Mouse (Mus musculus): ENCODE results near the gene Ptpn22. TPM values are rescaled to one million over a fixed set of nuclear protein-coding genes. Genes with fewer than 3 reads are reported as not detected.

Ptpn22 gene
- total and polyA plus RNA-seq, 2 experiments from 2014 or later = 0.31 to 0.40 TPM

DNA sequence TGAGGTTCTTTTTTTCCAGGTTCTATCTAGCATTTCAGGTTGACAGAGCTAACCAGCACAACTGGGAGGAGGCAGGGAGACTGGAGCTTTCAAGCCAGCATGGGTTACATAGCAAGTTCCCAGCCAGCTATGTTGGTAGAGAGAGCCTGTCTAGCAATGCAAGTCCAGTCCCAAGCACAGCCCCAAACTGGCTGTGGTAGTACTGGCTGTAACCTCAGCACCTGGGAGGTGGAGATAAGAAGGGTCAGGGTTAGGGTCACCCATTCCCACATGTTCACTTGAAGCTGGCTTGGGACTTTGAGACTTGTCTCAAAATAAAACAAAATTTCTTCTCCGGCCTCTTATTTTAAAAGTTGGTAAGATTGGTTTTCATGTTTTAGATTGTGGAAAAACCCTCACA, 60.5 kb downstream of the Ptpn22 start:
- no peaks in the 10 kb centered on the region for H3K9me3 ChIP-seq (ENCODE audit: low read length)
- WGBS = 98% methylated on average over 1 of the region's 1 CpGs
- no peak overlapping the region for H3K4me2 ChIP-seq (ENCODE audit: low read depth, low read length)
- peaks cover 9% of the 10 kb centered on the region; the same call in 1 of the 2 replicates for H3K4me1 ChIP-seq (ENCODE audit: insufficient read depth, low read length)
- H3K4me3 ChIP-seq (ENCODE audit: low read length) = no peak overlapping the region
- H3K27me3 ChIP-seq (ENCODE audit: insufficient read depth, low read length) = no peaks in the 10 kb centered on the region
- ATAC-seq = no peak
- no peak for TF ChIP-seq CTCF (IDR thresholded peaks at IDR 0.05; ENCODE audit: low read depth)
- H3K9ac ChIP-seq (replicated peaks; ENCODE audit: low read length) = no peak overlapping the region
- no peaks in the 10 kb centered on the region for H3K36me3 ChIP-seq (ENCODE audit: insufficient read depth, low read length)
- no peak overlapping the region for H3K27ac ChIP-seq
- no peak for DNase-seq (ENCODE audit: low spot score)

DNA sequence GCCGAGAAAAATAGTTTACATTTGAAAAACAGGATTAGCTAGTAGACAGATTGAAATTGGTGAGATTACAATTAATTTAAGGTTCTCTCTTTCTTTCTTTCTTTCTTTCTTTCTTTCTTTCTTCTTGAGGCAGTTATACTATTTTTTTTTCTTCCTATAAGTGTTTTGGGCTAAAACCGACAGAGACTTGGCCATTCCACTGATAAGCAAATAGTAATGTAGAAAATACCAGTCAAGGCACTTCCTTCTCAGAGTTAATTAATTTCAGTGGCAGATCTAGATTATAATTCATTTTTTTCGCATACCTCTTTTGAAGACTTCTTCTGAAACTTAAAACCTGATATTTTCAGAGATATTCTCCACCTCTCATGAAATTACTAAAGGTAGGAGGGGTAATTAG, 65.7 kb downstream of the Ptpn22 start:
- no peak overlapping the region for H3K4me2 ChIP-seq (ENCODE audit: low read depth, low read length)
- H3K9ac ChIP-seq (replicated peaks; ENCODE audit: low read length) = no peak overlapping the region
- TF ChIP-seq CTCF (IDR thresholded peaks at IDR 0.05; ENCODE audit: low read depth) = no peak
- no peaks in the 10 kb centered on the region for H3K9me3 ChIP-seq (ENCODE audit: low read length)
- no peaks in the 10 kb centered on the region for H3K27me3 ChIP-seq (ENCODE audit: insufficient read depth, low read length)
- no peaks in the 10 kb centered on the region for H3K36me3 ChIP-seq (ENCODE audit: insufficient read depth, low read length)
- no peaks in the 10 kb centered on the region for H3K4me1 ChIP-seq (ENCODE audit: insufficient read depth, low read length)
- ATAC-seq = no peak
- no peak for DNase-seq (ENCODE audit: low spot score)
- H3K4me3 ChIP-seq (ENCODE audit: low read length) = no peak overlapping the region
- WGBS = 70% methylated on average over 3 of the region's 3 CpGs
- no peak overlapping the region for H3K27ac ChIP-seq

DNA sequence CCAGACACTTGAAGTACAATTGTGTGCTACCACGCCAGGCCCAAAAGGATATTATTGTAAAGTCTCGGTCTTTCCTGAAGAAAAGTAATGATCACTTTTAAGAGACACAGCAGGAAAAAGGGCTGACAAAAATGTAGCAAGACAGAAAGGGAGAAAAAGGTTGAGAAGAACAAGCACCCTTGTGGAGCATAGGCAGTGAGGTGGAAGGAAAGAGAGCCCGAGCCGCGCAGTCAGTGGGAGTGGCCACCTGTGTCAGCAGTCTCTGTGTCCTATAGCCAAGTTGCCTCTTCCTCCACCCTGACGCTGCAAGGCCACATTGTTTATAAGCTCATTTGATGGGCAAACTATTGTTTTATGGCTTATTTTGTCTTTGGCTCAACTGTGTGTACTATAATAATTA, 67.9 kb downstream of the Ptpn22 start:
- Histone ChIP-seq H3K9ac (replicated peaks; ENCODE audit: low read length) (no peak overlapping the region), H3K4me1 (ENCODE audit: insufficient read depth, low read length) (no peaks in the 10 kb centered on the region), H3K27ac (no peak overlapping the region), H3K4me3 (ENCODE audit: low read length) (no peak overlapping the region), H3K36me3 (ENCODE audit: insufficient read depth, low read length) (no peaks in the 10 kb centered on the region), H3K9me3 (ENCODE audit: low read length) (no peaks in the 10 kb centered on the region), H3K4me2 (ENCODE audit: low read depth, low read length) (no peak overlapping the region), H3K27me3 (ENCODE audit: insufficient read depth, low read length) (no peaks in the 10 kb centered on the region)
- ATAC-seq (no peak), DNase-seq (ENCODE audit: low spot score) (peak; percentile 30)
- no peak for TF ChIP-seq CTCF (IDR thresholded peaks at IDR 0.05; ENCODE audit: low read depth)
- 31% methylated on average over 6 of the region's 6 CpGs for WGBS

DNA sequence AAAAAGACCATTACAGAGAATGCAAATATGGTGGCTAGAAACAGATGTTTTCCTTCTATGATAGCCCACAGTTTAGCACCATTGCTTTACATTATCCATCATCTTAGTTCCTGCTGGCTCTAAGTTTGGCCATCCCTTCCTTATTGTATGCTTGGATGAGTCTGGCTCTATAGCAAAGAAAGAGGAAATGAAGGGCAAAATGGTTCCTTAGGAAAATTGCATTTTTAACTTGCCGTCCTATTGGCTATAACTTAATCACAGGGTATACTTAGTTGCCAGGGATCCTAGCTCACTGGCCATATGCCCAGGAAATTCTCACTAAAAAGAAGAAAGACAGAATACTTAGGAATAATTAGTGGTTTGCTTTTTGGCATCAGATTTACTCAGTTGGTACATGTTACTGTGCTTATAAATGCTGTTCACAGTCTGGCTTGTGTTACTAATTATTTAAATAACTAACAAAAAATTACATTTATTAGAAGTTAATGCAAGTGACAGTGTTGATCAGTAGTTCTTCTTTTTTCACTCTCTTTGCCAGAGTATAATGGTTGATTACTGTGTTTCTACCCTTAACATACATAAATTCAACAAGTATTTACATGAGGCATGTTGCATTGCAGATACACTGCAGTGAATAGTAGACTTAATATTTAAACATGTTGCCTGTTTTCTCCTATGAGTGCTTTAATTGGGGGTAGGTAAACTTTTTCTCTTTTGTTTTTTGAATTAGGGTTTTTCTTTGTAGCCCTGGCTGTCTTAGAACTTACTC, 85.4 kb downstream of the Ptpn22 start:
- 39% methylated on average over 1 of the region's 1 CpGs for WGBS
- ATAC-seq (peak; percentile 63; the same call in 1 of the 2 replicates), DNase-seq (ENCODE audit: low spot score) (peak; percentile 74)
- Histone ChIP-seq H3K4me3 (ENCODE audit: low read length) (no peak overlapping the region), H3K9ac (replicated peaks; ENCODE audit: low read length) (no peak overlapping the region), H3K9me3 (ENCODE audit: low read length) (no peaks in the 10 kb centered on the region), H3K4me2 (ENCODE audit: low read depth, low read length) (no peak overlapping the region), H3K27me3 (ENCODE audit: insufficient read depth, low read length) (no peaks in the 10 kb centered on the region), H3K36me3 (ENCODE audit: insufficient read depth, low read length) (no peaks in the 10 kb centered on the region), H3K27ac (peak overlapping the region; percentile 41; the same call in 1 of the 2 replicates), H3K4me1 (ENCODE audit: insufficient read depth, low read length) (no peaks in the 10 kb centered on the region)
- TF ChIP-seq CTCF (IDR thresholded peaks at IDR 0.05; ENCODE audit: low read depth) = no peak

DNA sequence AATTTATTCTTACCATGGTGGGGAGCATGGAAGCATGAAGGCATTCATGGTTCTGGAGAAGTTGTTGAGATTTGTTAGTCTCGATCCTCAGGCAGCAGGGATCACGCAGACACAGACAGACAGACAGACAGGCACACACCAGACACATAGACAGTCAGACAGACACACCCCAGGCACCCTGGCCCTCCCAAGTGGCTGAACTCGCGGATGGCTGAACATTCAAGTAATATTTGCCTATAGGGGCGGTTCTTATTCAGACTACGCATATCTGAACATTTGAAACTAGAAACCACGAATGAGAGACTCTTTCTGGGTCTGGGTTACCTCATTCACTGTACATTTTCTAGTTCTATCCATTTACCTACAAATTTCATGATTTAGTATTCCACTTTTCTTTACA, 89.1 kb downstream of the Ptpn22 start:
- WGBS = 89% methylated on average over 7 of the region's 7 CpGs
- H3K4me2 ChIP-seq (ENCODE audit: low read depth, low read length) = no peak overlapping the region
- no peak for TF ChIP-seq CTCF (IDR thresholded peaks at IDR 0.05; ENCODE audit: low read depth)
- no peak overlapping the region for H3K27ac ChIP-seq
- no peak overlapping the region for H3K4me3 ChIP-seq (ENCODE audit: low read length)
- no peaks in the 10 kb centered on the region for H3K36me3 ChIP-seq (ENCODE audit: insufficient read depth, low read length)
- no peak overlapping the region for H3K9ac ChIP-seq (replicated peaks; ENCODE audit: low read length)
- no peaks in the 10 kb centered on the region for H3K4me1 ChIP-seq (ENCODE audit: insufficient read depth, low read length)
- H3K9me3 ChIP-seq (ENCODE audit: low read length) = no peaks in the 10 kb centered on the region
- H3K27me3 ChIP-seq (ENCODE audit: insufficient read depth, low read length) = no peaks in the 10 kb centered on the region
- DNase-seq (ENCODE audit: low spot score) (no peak), ATAC-seq (no peak)

DNA sequence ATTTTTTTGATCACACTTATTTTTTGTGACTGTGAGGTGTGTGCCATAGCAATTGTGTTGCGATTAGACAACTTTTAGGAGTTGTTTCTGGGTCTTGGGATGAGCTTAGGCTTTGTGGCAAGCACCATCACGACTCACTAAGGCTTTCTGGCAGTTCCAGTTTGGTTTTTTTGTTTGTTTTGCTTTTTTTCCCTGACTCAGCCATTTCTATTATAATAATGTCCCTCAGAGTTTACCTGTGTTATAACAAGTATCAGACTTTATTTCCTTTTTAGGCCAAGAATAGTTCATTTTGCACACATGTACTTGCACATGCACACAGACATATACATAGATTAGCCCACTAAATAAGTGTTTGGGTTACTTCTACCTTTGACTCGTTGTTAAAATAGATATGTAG, 101.0 kb downstream of the Ptpn22 start:
- TF ChIP-seq CTCF (IDR thresholded peaks at IDR 0.05; ENCODE audit: low read depth) = no peak
- H3K27ac ChIP-seq = no peak overlapping the region
- no peak overlapping the region for H3K4me3 ChIP-seq (ENCODE audit: low read length)
- H3K4me2 ChIP-seq (ENCODE audit: low read depth, low read length) = no peak overlapping the region
- DNase-seq (ENCODE audit: low spot score) = no peak
- H3K27me3 ChIP-seq (ENCODE audit: insufficient read depth, low read length) = no peaks in the 10 kb centered on the region
- H3K4me1 ChIP-seq (ENCODE audit: insufficient read depth, low read length) = no peaks in the 10 kb centered on the region
- no peak overlapping the region for H3K9ac ChIP-seq (replicated peaks; ENCODE audit: low read length)
- H3K9me3 ChIP-seq (ENCODE audit: low read length) = no peaks in the 10 kb centered on the region
- WGBS = 93% methylated on average over 3 of the region's 3 CpGs
- ATAC-seq = no peak
- peaks cover 5% of the 10 kb centered on the region; the same call in 1 of the 2 replicates for H3K36me3 ChIP-seq (ENCODE audit: insufficient read depth, low read length)

Other genes starting within 250 kb of the Ptpn22 start
- 0.16 TPM in 1 of 2 replicates, not detected in the other for gene Atg4a-ps, start 213.7 kb upstream of the Ptpn22 start, total RNA-seq (2014; rRNA removed)
- 0.10 and 0.26 TPM in 2 replicates for gene Atg4a-ps, start 213.7 kb upstream of the Ptpn22 start, polyA plus RNA-seq (2015; fragmentation: Nextera tagmentation; extraction: Ambion mirVana)
- 7.7 and 10.8 TPM in 2 replicates for gene Olfml3, start 121.8 kb upstream of the Ptpn22 start, total RNA-seq (2014; rRNA removed)
- gene Olfml3, start 121.8 kb upstream of the Ptpn22 start, polyA plus RNA-seq (2015; fragmentation: Nextera tagmentation; extraction: Ambion mirVana) = 7.8 and 10.1 TPM in 2 replicates
- not detected in 2 replicates for gene Gm10964, start 120.4 kb upstream of the Ptpn22 start, total RNA-seq (2014; rRNA removed)
- gene Gm10964, start 120.4 kb upstream of the Ptpn22 start, polyA plus RNA-seq (2015; fragmentation: Nextera tagmentation; extraction: Ambion mirVana) = not detected in 2 replicates
- gene Hipk1, start 68.2 kb upstream of the Ptpn22 start, total RNA-seq (2014; rRNA removed) = 52.6 and 59.3 TPM in 2 replicates
- gene Hipk1, start 68.2 kb upstream of the Ptpn22 start, polyA plus RNA-seq (2015; fragmentation: Nextera tagmentation; extraction: Ambion mirVana) = 8.1 and 8.4 TPM in 2 replicates
- 3.0 and 7.9 TPM in 2 replicates for gene Dclre1b, start 50.4 kb upstream of the Ptpn22 start, total RNA-seq (2014; rRNA removed)
- 15.4 and 19.1 TPM in 2 replicates for gene Dclre1b, start 50.4 kb upstream of the Ptpn22 start, polyA plus RNA-seq (2015; fragmentation: Nextera tagmentation; extraction: Ambion mirVana)
- gene Ap4b1, start 50.3 kb upstream of the Ptpn22 start, total RNA-seq (2014; rRNA removed) = 16.1 and 25.8 TPM in 2 replicates
- 16.4 and 20.1 TPM in 2 replicates for gene Ap4b1, start 50.3 kb upstream of the Ptpn22 start, polyA plus RNA-seq (2015; fragmentation: Nextera tagmentation; extraction: Ambion mirVana)
- 1.1 and 1.9 TPM in 2 replicates for gene Gm43064, start 50.2 kb upstream of the Ptpn22 start, total RNA-seq (2014; rRNA removed)
- 0.24 TPM in 1 of 2 replicates, not detected in the other for gene Gm43064, start 50.2 kb upstream of the Ptpn22 start, polyA plus RNA-seq (2015; fragmentation: Nextera tagmentation; extraction: Ambion mirVana)
- not detected in 2 replicates for gene Bcl2l15, start 27.2 kb upstream of the Ptpn22 start, total RNA-seq (2014; rRNA removed)
- 0.20 and 0.67 TPM in 2 replicates for gene Bcl2l15, start 27.2 kb upstream of the Ptpn22 start, polyA plus RNA-seq (2015; fragmentation: Nextera tagmentation; extraction: Ambion mirVana)
- 23.1 and 28.2 TPM in 2 replicates for gene Rsbn1, start 54.3 kb downstream of the Ptpn22 start, total RNA-seq (2014; rRNA removed)
- gene Rsbn1, start 54.3 kb downstream of the Ptpn22 start, polyA plus RNA-seq (2015; fragmentation: Nextera tagmentation; extraction: Ambion mirVana) = 17.7 and 19.1 TPM in 2 replicates
- gene Phtf1, start 108.3 kb downstream of the Ptpn22 start, total RNA-seq (2014; rRNA removed) = 24.0 and 25.0 TPM in 2 replicates
- 18.4 and 18.6 TPM in 2 replicates for gene Phtf1, start 108.3 kb downstream of the Ptpn22 start, polyA plus RNA-seq (2015; fragmentation: Nextera tagmentation; extraction: Ambion mirVana)